Mouse (Mus musculus): ENCODE measurements around the gene Casd1. TPM values are rescaled to one million over a fixed set of nuclear protein-coding genes. Genes with fewer than 3 reads are reported as not detected.
"Not testable (repeated sequence)": the region's sequence is repeated elsewhere in the genome, so short reads cannot be mapped to it uniquely, and the experiment has no call there.

Casd1 gene
- total RNA-seq, 2 experiments from 2014 or later, result 50.7 to 53.1 TPM

- DNase-seq (ENCODE audit: low spot score in 2 of 2), result no peak
- intact Hi-C loops (cut with DNase I), result no loop called here
Observed at GRCm38 (mm10) chr6:4606394-4606793, 5.8 kb downstream of the Casd1 start.

- intact Hi-C loops (cut with DNase I), result no loop called here
- DNase-seq (ENCODE audit: low spot score in 2 of 2), result no peak
Observed at GRCm38 (mm10) chr6:4610216-4610896, 9.7 kb downstream of the Casd1 start.

GRCm38 (mm10) chr6:4611853-4612252, 11.2 kb downstream of the Casd1 start:
- intact Hi-C loops (cut with DNase I), result no loop called here
- no peak for DNase-seq (ENCODE audit: low spot score in 2 of 2)

GRCm38 (mm10) chr6:4612431-4612830, 11.8 kb downstream of the Casd1 start:
- no peak for DNase-seq (ENCODE audit: low spot score in 2 of 2)
- intact Hi-C loops (cut with DNase I), result no loop called here

- intact Hi-C loops (cut with DNase I), result no loop called here
- no peak for DNase-seq (ENCODE audit: low spot score in 2 of 2)
Observed at GRCm38 (mm10) chr6:4617911-4618310, 17.3 kb downstream of the Casd1 start.

GRCm38 (mm10) chr6:4631464-4631863, 30.8 kb downstream of the Casd1 start:
- intact Hi-C loops (cut with DNase I), result no loop called here
- DNase-seq (ENCODE audit: low spot score in 2 of 2), result no peak

- intact Hi-C loops (cut with DNase I), result no loop called here
- no peak for DNase-seq (ENCODE audit: low spot score in 2 of 2)
Observed at GRCm38 (mm10) chr6:4633189-4633588, 32.5 kb downstream of the Casd1 start.

- intact Hi-C loops (cut with DNase I), result no loop called here
- DNase-seq (ENCODE audit: low spot score in 2 of 2), result no peak
Observed at GRCm38 (mm10) chr6:4634804-4635203, 34.2 kb downstream of the Casd1 start.

DNA sequence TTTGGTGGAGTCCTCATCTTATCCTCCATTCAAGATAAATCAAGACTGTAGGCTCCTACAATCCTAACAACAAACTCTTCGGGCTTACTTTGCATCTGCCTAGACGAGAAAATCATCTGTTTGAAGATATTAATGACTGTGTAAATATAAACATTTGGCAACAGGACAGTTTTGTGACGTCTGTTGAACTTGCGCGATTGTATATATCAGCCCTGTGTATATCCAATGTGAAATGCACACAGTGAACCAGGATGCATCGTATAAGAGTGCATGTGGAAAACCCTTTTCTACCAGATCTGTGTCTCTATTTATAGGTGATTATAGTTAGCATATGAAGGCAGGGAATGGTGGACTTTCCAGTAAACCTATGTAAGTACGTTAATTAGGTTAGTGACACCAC, 41.4 kb downstream of the Casd1 start:
- no peak for DNase-seq (ENCODE audit: low spot score in 2 of 2)
- intact Hi-C loops (cut with DNase I), result no loop called here

GRCm38 (mm10) chr6:4647351-4647750, 46.7 kb downstream of the Casd1 start:
- intact Hi-C loops (cut with DNase I), result no loop called here

DNA sequence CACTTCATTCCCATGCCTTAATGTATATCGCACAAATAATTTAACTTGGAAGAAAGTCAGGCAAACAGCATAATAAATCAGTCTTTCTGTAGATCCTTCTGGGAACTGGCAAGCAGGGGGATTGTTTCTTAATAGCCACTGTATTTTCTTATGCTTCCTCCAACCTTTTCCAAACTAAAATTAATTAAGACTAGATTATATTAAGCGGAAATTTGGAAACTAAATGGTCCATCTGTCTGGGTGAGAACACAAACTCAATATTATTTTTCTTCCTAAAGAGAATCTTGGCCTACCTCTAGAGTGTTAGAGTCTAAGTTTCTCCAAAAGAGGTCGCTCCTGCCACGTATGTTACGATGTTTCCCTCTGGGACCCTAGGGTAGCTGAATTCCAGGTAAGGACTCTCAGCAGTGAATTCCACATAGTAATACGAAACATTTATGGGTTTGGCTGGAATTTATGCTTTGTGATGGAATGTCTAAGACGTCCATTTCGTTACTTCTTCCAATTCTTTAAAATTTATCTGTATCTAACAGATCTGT, 52.0 kb downstream of the Casd1 start:
- intact Hi-C loops (cut with DNase I), result no loop called here
- no peak for DNase-seq (ENCODE audit: low spot score in 2 of 2)

More at GRCm38 (mm10) chr6:4647351-4647750, 46.7 kb downstream of the Casd1 start:
- no peak for DNase-seq (ENCODE audit: low spot score in 2 of 2)

- DNase-seq (ENCODE audit: low spot score in 2 of 2); intact Hi-C loops (cut with DNase I): not testable (repeated sequence)
Observed at GRCm38 (mm10) chr6:4653741-4654140, 53.1 kb downstream of the Casd1 start.

DNA sequence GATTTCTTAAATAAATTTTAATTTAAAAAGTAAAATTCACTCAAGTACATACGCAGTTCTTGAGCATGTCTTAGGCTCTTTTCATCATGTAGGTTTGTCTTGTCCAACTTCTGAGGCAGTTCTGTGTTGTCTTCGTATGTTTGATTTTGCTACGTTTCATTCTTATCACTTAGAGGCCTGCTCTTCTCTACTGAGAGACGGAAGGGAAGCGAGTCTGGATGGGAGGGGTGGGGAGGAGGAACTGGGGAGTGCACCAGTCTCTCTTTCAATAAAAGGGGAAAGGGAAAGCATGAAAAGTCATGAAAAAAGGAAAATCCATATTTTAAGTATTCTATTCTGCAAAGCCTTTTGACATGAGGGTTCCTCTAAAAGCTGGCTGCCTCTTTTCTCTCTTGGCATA, 54.8 kb downstream of the Casd1 start:
- intact Hi-C loops (cut with DNase I), result no loop called here
- no peak for DNase-seq (ENCODE audit: low spot score in 2 of 2)

GRCm38 (mm10) chr6:4655924-4656323, 55.3 kb downstream of the Casd1 start:
- no peak for DNase-seq (ENCODE audit: low spot score in 2 of 2)
- intact Hi-C loops (cut with DNase I), result no loop called here

GRCm38 (mm10) chr6:4658861-4659260, 58.2 kb downstream of the Casd1 start:
- DNase-seq (ENCODE audit: low spot score in 2 of 2), result no peak
- intact Hi-C loops (cut with DNase I), result no loop called here

- DNase-seq (ENCODE audit: low spot score in 2 of 2), result no peak
- intact Hi-C loops (cut with DNase I), result no loop called here
Observed at GRCm38 (mm10) chr6:4663516-4663915, 62.9 kb downstream of the Casd1 start.

- DNase-seq (ENCODE audit: low spot score in 2 of 2), result no peak
- intact Hi-C loops (cut with DNase I), result no loop called here
Observed at GRCm38 (mm10) chr6:4664313-4664712, 63.7 kb downstream of the Casd1 start.

- no peak for DNase-seq (ENCODE audit: low spot score in 2 of 2)
- intact Hi-C loops (cut with DNase I), result no loop called here
Observed at GRCm38 (mm10) chr6:4665154-4665553, 64.5 kb downstream of the Casd1 start.

DNA sequence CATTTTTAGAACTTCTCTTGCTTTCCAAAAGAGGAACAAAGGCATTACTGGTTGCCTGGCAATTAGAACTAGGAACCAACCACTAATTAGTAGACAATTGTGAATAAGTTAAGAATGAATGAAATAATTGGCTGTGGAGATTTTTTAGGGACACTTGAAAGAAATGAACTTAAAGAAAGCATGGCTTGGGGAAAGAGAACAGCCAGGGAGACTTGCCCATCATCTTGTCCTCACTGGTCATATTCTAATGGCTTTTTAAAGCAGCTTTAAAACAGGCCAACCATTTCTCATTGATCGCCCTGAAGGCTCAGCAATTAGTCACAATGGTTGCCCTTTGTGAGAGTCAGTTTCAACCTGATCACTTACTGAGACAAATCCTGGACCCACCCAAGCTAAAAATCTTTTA, 76.7 kb downstream of the Casd1 start:
- DNase-seq (ENCODE audit: low spot score in 2 of 2), result no peak
- intact Hi-C loops (cut with DNase I), result no loop called here

DNA sequence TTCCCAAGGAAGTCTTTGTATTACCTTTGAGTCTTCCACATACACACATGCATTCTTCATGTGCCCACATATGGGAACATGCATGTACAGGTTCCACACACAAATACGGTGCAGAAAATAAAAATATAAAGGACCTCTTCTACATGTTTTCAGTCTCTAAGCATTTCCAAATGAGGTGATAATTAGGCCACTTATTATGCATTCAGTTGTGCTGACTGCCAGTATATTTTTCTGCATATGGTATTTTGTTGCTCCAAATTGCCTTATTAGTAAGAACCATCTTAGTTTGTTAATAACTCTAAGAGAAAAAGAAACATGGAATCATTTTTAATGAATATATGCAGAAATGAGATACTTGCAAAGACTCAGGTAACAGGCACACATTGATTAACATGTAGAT, 79.3 kb downstream of the Casd1 start:
- intact Hi-C loops (cut with DNase I), result no loop called here
- no peak for DNase-seq (ENCODE audit: low spot score in 2 of 2)

DNA sequence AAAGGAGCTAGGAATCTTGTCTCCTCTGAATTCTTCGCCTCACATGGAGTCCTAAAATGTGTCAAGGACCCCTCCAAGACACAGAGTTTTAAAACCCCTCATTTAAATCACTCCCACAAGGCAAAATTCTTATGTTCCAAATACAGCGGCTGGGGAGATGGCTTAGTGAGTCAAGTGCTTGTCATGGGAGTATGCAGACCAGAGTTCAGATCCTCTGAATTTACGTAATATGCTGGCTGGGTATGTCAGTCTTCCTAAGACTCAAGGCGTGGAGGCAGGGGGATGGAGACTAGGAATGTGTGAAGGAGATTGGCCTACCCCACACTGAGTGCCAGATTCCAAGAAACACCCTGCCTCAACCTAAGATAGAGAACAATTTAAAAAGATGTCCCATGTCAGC, 79.9 kb downstream of the Casd1 start:
- DNase-seq (ENCODE audit: low spot score in 2 of 2), result no peak
- intact Hi-C loops (cut with DNase I), result no loop called here
